Mouse (Mus musculus) macrophage (primary cell): ENCODE measurements around the gene Map2k3. TPM values are rescaled to one million over a fixed set of nuclear protein-coding genes. Genes with fewer than 3 reads are reported as not detected.

ENCODE experiments used
- polyA plus RNA-seq: library from polyadenylated mRNA; stranded (reverse); fragments of 250-400 nt; gene quantifications from 3 replicates; pipeline ENCODE4 v1.2.4, GENCODE M21; 2018; ENCODE audit warnings: inconsistent platforms

Map2k3 gene
- polyA plus RNA-seq, 1 experiment from 2014 or later, result 27.6 TPM

Other genes starting within 250 kb of the Map2k3 start
- gene Llgl1, start 232.3 kb upstream of the Map2k3 start, polyA plus RNA-seq, result 4.8 to 11.6 TPM (median 9.7 TPM) in 3 replicates
- 123 to 157 TPM (median 153 TPM) in 3 replicates for gene Flii, start 204.8 kb upstream of the Map2k3 start, polyA plus RNA-seq
- 5.2 to 12.7 TPM (median 9.1 TPM) in 3 replicates for gene Mief2, start 203.6 kb upstream of the Map2k3 start, polyA plus RNA-seq
- 8.7 to 12.0 TPM (median 11.4 TPM) in 3 replicates for gene Top3a, start 154.7 kb upstream of the Map2k3 start, polyA plus RNA-seq
- gene Smcr8, start 154.5 kb upstream of the Map2k3 start, polyA plus RNA-seq, result 33.1 to 38.1 TPM (median 34.4 TPM) in 3 replicates
- 1.6 to 3.9 TPM (median 2.6 TPM) in 3 replicates for gene Shmt1, start 120.3 kb upstream of the Map2k3 start, polyA plus RNA-seq
- 13.5 to 24.5 TPM (median 13.5 TPM) in 3 replicates for gene Dhrs7b, start 101.4 kb upstream of the Map2k3 start, polyA plus RNA-seq
- gene Tmem11, start 52.8 kb upstream of the Map2k3 start, polyA plus RNA-seq, result 18.3 to 26.9 TPM (median 20.6 TPM) in 3 replicates
- 10.5 to 34.7 TPM (median 31.3 TPM) in 3 replicates for gene Natd1, start 17.3 kb upstream of the Map2k3 start, polyA plus RNA-seq
- gene Kcnj12, start 90.5 kb downstream of the Map2k3 start, polyA plus RNA-seq, result not detected in 3 replicates
- gene Tnfrsf13b, start 194.7 kb downstream of the Map2k3 start, polyA plus RNA-seq, result 35.3 to 55.0 TPM (median 51.2 TPM) in 3 replicates
- gene Usp22, start 243.0 kb downstream of the Map2k3 start, polyA plus RNA-seq, result 20.1 to 31.2 TPM (median 25.8 TPM) in 3 replicates